Mouse (Mus musculus): ENCODE data around the gene Nubp2. TPM values are rescaled to one million over a fixed set of nuclear protein-coding genes. Genes with fewer than 3 reads are reported as not detected.

The Nubp2 gene
- polyA plus RNA-seq, 1 experiment from 2014 or later, result 96.1 TPM

DNA sequence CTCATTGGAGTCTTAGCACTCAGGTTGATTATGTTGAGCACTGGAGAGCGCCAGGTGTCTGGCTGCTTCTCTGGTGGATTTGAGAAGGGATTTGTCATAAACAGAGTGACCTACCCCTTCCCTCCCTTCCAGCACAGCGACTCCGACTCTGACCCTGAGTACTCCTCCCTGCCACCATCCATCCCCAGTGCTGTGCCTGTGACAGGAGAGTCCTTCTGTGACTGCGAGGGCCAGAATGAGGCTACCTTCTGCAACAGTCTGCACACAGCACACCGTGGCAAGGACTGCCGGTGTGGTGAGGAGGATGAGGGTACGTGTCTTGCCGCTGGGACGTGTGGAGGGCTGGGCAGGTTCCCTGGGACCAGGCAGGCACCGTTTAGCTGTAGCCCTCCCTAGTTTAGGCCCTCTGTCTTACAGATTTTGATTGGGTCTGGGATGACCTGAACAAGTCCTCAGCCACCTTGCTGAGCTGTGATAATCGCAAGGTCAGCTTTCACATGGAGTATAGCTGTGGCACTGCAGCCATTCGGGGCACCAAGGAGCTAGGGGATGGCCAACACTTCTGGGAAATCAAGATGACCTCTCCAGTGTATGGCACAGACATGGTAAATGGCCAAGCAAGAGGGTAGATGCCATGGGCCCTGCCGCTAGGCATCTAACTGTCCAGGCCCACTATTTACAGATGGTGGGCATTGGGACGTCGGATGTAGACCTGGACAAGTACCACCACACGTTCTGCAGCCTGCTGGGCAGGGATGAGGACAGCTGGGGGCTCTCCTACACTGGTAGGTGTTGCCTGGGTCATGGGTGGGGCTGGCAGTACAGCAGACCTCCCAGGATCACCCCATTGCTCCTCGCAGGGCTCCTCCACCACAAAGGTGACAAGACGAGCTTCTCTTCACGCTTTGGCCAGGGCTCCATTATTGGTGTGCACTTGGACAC, 4.3 kb upstream of the Nubp2 start:
- WGBS, result 87% methylated on average over 19 of the region's 19 CpGs
- Histone ChIP-seq H3K27ac (ENCODE audit: low read depth, low read length) (no peak overlapping the region), H3K4me3 (ENCODE audit: low read depth, low read length) (no peak overlapping the region), H3K27me3 (replicated peaks; ENCODE audit: control insufficient read depth, insufficient read depth, low read length) (no peaks in the 10 kb centered on the region), H3K36me3 (ENCODE audit: control insufficient read depth, insufficient read depth, low read length) (peaks cover 54% of the 10 kb centered on the region), H3K9ac (ENCODE audit: low read length) (no peak overlapping the region), H3K4me1 (ENCODE audit: control insufficient read depth, insufficient read depth, low read length) (peaks cover 21% of the 10 kb centered on the region), H3K4me2 (ENCODE audit: low read length) (no peak overlapping the region), H3K9me3 (replicated peaks; ENCODE audit: control insufficient read depth, low read length) (no peaks in the 10 kb centered on the region)
- DNase-seq (ENCODE audit: low spot score), result no peak
- no peak for ATAC-seq

DNA sequence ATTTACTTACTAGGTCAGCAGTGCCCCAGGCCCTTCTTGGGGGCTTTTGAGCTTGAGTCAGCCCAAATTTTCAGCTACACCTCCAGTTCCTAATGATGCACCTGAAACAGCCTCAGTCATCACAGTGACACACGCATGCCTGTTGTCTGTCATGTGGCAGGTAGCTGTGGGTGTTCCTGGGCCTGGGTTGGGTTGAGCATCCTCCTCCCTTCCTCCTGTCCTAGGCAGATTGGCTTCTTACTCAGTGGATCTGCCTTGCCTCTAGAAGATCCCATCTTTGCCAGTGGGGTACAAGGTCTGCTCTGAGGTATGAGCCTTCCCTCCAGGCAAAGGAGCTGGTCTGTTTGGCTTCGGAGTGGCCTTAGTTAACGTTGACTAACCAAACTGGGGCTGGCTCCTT, 2.7 kb upstream of the Nubp2 start:
- no peak overlapping the region for H3K9ac ChIP-seq (ENCODE audit: low read length)
- DNase-seq (ENCODE audit: low spot score), result no peak
- H3K4me1 ChIP-seq (ENCODE audit: control insufficient read depth, insufficient read depth, low read length), result peaks cover 17% of the 10 kb centered on the region
- H3K4me2 ChIP-seq (ENCODE audit: low read length), result no peak overlapping the region
- H3K9me3 ChIP-seq (replicated peaks; ENCODE audit: control insufficient read depth, low read length), result no peaks in the 10 kb centered on the region
- ATAC-seq, result no peak
- no peaks in the 10 kb centered on the region for H3K27me3 ChIP-seq (replicated peaks; ENCODE audit: control insufficient read depth, insufficient read depth, low read length)
- no peak overlapping the region for H3K27ac ChIP-seq (ENCODE audit: low read depth, low read length)
- WGBS, result 90% methylated on average over 3 of the region's 3 CpGs
- H3K36me3 ChIP-seq (ENCODE audit: control insufficient read depth, insufficient read depth, low read length), result peaks cover 62% of the 10 kb centered on the region
- H3K4me3 ChIP-seq (ENCODE audit: low read depth, low read length), result no peak overlapping the region

DNA sequence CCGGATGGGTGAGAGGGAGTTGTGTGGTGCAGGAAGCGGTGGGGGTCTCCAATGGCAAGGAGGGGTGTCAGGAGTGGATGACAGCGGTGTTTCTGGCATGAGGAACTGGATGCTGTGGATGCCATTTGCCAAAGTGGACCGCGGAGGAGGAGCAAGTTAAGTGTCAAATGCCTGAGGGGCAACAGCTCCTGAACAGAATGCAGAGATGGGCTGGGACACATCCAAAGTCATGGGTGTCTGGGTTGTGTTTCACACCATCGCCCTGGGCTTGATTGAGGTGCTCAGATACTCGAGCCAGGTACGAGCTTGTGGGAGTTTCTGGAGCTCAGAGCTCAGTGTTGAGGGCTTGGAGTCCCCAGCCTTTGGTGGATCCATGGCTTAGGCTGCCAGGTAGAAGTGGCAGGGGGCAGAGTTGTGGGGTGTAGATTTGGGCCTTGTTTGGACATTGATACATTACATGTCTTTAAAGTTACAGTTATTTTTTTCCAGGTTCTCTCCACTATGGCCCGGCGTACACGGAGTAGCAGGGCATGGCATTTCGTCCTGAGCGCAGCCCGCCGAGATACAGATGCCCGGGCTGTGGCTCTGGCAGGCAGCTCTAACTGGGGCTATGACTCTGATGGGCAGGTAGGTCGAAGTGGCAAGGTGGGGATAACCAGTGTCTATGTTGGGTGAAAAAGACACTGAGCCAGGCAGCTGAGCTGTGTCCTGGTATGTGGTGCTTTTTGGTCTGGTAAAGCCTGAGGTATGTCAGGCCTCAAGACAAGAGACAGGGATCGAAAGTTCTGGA, 1.3 kb upstream of the Nubp2 start:
- Histone ChIP-seq H3K27ac (ENCODE audit: low read depth, low read length) (no peak overlapping the region), H3K9me3 (replicated peaks; ENCODE audit: control insufficient read depth, low read length) (no peaks in the 10 kb centered on the region), H3K36me3 (ENCODE audit: control insufficient read depth, insufficient read depth, low read length) (peaks cover 63% of the 10 kb centered on the region), H3K4me3 (ENCODE audit: low read depth, low read length) (peak overlapping the region; percentile 87), H3K4me1 (ENCODE audit: control insufficient read depth, insufficient read depth, low read length) (peaks cover 15% of the 10 kb centered on the region), H3K4me2 (ENCODE audit: low read length) (peak overlapping the region; percentile 92), H3K27me3 (replicated peaks; ENCODE audit: control insufficient read depth, insufficient read depth, low read length) (no peaks in the 10 kb centered on the region), H3K9ac (ENCODE audit: low read length) (peak overlapping the region; percentile 82)
- 68% methylated on average over 18 of the region's 18 CpGs for WGBS
- DNase-seq (ENCODE audit: low spot score) (no peak), ATAC-seq (no peak)

DNA sequence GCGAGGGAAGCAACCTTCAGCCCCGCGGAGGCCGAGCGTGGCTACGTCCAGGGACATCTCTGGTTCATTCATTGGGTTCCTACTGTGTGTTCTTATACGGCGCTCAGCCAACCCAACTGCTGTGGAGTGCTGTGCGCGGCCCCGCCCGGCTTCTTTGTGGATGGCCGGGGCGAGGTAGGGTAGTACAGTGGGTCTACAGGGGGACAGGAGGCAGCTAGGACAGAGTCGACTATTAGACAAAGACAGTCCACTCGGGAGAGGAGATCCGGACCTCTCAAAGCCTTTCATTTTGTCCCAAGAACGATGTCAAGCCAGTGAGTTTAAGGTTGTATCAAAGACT, 753 bp upstream of the Nubp2 start:
- Histone ChIP-seq H3K27me3 (replicated peaks; ENCODE audit: control insufficient read depth, insufficient read depth, low read length) (no peaks in the 10 kb centered on the region), H3K4me3 (ENCODE audit: low read depth, low read length) (peak overlapping the region; percentile 87), H3K4me2 (ENCODE audit: low read length) (peak overlapping the region; percentile 92), H3K4me1 (ENCODE audit: control insufficient read depth, insufficient read depth, low read length) (peaks cover 15% of the 10 kb centered on the region), H3K27ac (ENCODE audit: low read depth, low read length) (peak overlapping the region; percentile 52; the same call in 1 of the 2 replicates), H3K36me3 (ENCODE audit: control insufficient read depth, insufficient read depth, low read length) (peaks cover 59% of the 10 kb centered on the region), H3K9ac (ENCODE audit: low read length) (peak overlapping the region; percentile 82), H3K9me3 (replicated peaks; ENCODE audit: control insufficient read depth, low read length) (no peaks in the 10 kb centered on the region)
- WGBS, result 2% methylated on average over 18 of the region's 18 CpGs
- DNase-seq (ENCODE audit: low spot score), result no peak
- ATAC-seq, result peak; percentile 45; the same call in 1 of the 2 replicates

DNA sequence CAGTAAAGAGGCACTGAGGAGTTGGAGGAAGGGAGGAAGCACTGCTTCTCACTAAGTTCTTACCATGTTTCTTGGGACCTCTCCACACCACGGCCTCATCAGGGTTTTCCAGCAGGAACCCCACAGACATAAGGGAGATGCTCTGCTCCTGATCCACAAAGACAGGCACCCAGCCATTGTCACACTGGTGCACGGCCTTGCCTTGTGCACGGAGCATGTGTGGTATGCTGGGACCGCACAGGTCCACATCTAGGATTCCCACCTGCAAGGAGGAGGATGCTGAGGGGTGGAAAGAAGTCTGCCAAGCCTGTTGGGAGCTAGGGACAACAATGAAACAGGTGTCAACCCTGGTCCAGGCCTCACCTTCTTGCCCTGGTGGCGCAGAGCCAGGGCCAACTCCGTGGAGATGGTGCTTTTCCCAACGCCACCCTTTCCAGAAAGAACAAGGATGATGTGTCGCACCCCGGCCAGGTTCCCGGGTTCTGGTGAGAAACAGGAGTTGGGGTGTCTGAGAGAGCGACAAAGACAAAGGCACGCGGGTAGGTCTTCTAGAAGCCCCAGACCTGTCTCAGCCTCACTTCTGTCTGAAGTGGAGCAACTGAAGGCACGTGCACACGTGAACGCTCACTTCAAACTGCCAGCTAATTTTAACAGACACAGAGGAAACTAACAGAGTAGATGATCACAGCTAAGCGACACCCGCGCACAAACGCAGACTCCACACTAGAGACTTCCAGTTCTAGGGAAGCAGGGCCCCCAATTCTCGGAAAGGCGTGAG, 604 bp downstream of the Nubp2 start:
- no peak for DNase-seq (ENCODE audit: low spot score)
- Histone ChIP-seq H3K4me3 (ENCODE audit: low read depth, low read length) (peak overlapping the region; percentile 68), H3K4me2 (ENCODE audit: low read length) (peak overlapping the region; percentile 84), H3K4me1 (ENCODE audit: control insufficient read depth, insufficient read depth, low read length) (peaks cover 15% of the 10 kb centered on the region), H3K9ac (ENCODE audit: low read length) (peak overlapping the region; percentile 63), H3K27me3 (replicated peaks; ENCODE audit: control insufficient read depth, insufficient read depth, low read length) (no peaks in the 10 kb centered on the region), H3K36me3 (ENCODE audit: control insufficient read depth, insufficient read depth, low read length) (peaks cover 45% of the 10 kb centered on the region), H3K27ac (ENCODE audit: low read depth, low read length) (no peak overlapping the region), H3K9me3 (replicated peaks; ENCODE audit: control insufficient read depth, low read length) (no peaks in the 10 kb centered on the region)
- WGBS, result 27% methylated on average over 22 of the region's 22 CpGs
- ATAC-seq, result no peak

DNA sequence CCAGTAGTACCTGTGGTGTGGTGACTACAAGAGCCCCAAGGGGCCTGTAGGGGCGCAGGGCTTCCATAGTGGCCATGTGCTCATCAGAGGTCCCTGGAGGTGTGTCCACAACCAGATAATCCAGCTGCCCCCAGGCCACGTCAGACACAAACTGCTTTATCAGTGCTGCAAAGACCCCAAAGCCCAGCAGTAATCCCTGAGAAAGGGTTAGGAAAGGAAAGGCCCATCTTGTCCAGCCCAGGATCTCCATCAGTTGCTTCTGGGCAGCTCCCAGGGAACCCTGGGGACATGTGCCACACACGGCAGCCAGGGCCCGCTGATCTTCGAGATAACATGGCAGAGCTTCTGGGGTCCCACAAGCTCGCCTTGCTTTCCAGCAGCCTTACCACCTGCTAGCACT, 1.8 kb downstream of the Nubp2 start:
- ATAC-seq (no peak), DNase-seq (ENCODE audit: low spot score) (no peak)

DNA sequence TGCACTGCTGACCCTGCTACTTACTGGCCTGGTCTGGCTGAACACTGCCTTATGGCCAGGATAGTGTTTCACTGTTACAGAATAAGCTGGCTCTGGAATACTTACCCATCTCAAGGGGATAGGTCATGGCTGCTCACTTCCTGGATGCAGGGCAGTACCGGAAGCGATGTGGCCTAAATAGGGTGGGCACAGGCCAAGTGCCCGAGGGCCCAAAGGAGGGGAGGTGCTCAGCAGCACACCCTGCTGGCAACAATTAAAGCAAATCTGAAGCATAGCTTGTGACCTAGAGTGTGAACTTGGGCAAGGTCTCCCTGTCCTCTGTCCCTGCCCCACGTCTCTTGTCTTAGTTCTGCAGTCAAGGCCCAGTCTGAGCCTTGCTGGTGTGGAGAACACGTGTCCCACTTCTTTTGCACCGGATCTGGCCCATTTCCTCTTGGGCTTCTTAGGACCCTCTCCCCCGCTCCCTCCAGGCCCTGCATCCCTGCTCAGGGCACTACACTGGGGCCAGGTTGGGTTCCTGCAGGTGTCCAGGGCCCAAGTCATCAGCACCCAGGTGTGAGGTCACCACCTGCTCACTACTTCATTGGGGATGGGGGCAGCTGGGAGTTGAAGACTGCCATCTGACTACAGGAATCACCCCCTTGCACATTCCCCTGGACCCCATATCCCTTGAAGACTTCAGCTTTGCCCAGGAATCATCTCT, 4.3 kb downstream of the Nubp2 start:
- Histone ChIP-seq H3K36me3 (ENCODE audit: control insufficient read depth, insufficient read depth, low read length) (peaks cover 23% of the 10 kb centered on the region; the same call in 1 of the 2 replicates), H3K4me1 (ENCODE audit: control insufficient read depth, insufficient read depth, low read length) (peaks cover 6% of the 10 kb centered on the region; the same call in 1 of the 2 replicates), H3K27me3 (replicated peaks; ENCODE audit: control insufficient read depth, insufficient read depth, low read length) (no peaks in the 10 kb centered on the region), H3K9ac (ENCODE audit: low read length) (no peak overlapping the region), H3K27ac (ENCODE audit: low read depth, low read length) (no peak overlapping the region), H3K4me2 (ENCODE audit: low read length) (no peak overlapping the region), H3K9me3 (replicated peaks; ENCODE audit: control insufficient read depth, low read length) (no peaks in the 10 kb centered on the region), H3K4me3 (ENCODE audit: low read depth, low read length) (no peak overlapping the region)
- ATAC-seq (no peak), DNase-seq (ENCODE audit: low spot score) (peak; percentile 18)
- 45% methylated on average over 7 of the region's 7 CpGs for WGBS

More for the DNA sequence above, 1.8 kb downstream of the Nubp2 start:
- no peaks in the 10 kb centered on the region for H3K9me3 ChIP-seq (replicated peaks; ENCODE audit: control insufficient read depth, low read length)
- no peaks in the 10 kb centered on the region for H3K27me3 ChIP-seq (replicated peaks; ENCODE audit: control insufficient read depth, insufficient read depth, low read length)
- H3K27ac ChIP-seq (ENCODE audit: low read depth, low read length), result no peak overlapping the region
- no peak overlapping the region for H3K4me3 ChIP-seq (ENCODE audit: low read depth, low read length)
- peaks cover 34% of the 10 kb centered on the region for H3K36me3 ChIP-seq (ENCODE audit: control insufficient read depth, insufficient read depth, low read length)
- no peak overlapping the region for H3K9ac ChIP-seq (ENCODE audit: low read length)
- H3K4me2 ChIP-seq (ENCODE audit: low read length), result no peak overlapping the region
- WGBS, result 89% methylated on average over 6 of the region's 6 CpGs
- H3K4me1 ChIP-seq (ENCODE audit: control insufficient read depth, insufficient read depth, low read length), result peaks cover 15% of the 10 kb centered on the region

DNA sequence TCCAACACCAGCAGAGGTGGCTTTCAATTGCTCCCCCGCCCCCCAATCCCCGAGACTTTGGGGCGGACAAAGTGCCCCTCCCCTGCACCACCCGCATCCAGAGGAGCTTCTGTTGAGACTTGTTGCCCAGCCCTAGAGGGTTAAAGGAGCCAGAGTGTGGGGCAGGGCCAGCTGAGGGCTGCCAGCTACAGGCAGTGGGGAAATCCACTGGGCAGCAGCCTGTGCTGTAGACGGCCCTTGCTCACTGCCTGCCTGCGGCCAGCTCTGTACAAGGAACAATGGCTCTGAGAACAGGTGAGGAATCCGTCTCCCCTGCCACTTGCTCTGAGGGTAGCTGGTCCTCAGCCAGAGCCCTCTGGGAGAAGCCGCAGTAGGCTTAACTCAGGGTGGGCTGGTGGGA, 7.6 kb downstream of the Nubp2 start:
- no peaks in the 10 kb centered on the region for H3K9me3 ChIP-seq (replicated peaks; ENCODE audit: control insufficient read depth, low read length)
- no peaks in the 10 kb centered on the region for H3K27me3 ChIP-seq (replicated peaks; ENCODE audit: control insufficient read depth, insufficient read depth, low read length)
- H3K36me3 ChIP-seq (ENCODE audit: control insufficient read depth, insufficient read depth, low read length), result peaks cover 12% of the 10 kb centered on the region; the same call in 1 of the 2 replicates
- H3K4me1 ChIP-seq (ENCODE audit: control insufficient read depth, insufficient read depth, low read length), result no peaks in the 10 kb centered on the region
- H3K27ac ChIP-seq (ENCODE audit: low read depth, low read length), result no peak overlapping the region
- no peak overlapping the region for H3K4me2 ChIP-seq (ENCODE audit: low read length)
- WGBS, result 68% methylated on average over 8 of the region's 8 CpGs
- no peak for ATAC-seq
- no peak overlapping the region for H3K9ac ChIP-seq (ENCODE audit: low read length)
- no peak overlapping the region for H3K4me3 ChIP-seq (ENCODE audit: low read depth, low read length)
- DNase-seq (ENCODE audit: low spot score), result no peak

Measured in forebrain, embryonic 14.5 days (tissue).